Mouse (Mus musculus): ENCODE measurements around the gene Gm12394. TPM values are rescaled to one million over a fixed set of nuclear protein-coding genes. Genes with fewer than 3 reads are reported as not detected.
"Not testable (repeated sequence)": the region's sequence is repeated elsewhere in the genome, so short reads cannot be mapped to it uniquely, and the experiment has no call there.

Gm12394 gene
- 0.10 and 0.11 TPM in 2 replicates for polyA plus RNA-seq (2012; rRNA removed)

DNA sequence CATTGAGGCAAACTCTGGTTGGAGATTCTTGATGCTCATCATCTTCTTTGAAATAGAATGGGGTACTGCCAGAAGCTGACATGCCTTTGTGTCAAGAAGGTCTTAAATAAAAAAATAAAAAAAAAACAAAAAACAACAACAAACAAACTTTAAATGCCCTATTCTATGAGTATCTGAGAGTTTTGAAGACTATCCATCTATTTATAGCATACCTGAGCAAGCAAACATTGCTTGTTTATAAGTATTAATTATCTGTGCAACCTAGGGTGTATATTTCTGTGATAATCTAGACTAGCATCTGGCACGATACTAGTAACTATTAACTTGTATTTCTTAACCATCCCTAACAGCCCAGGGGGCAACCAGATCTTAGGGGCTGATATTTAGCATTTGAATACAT lies at the start of gene Gm12394:
Gene Gm12394 (minus strand): TSS at position 101 of the 400 bp plus-strand sequence.
- H3K4me3 ChIP-seq (replicated peaks; ENCODE audit: insufficient read depth, low read depth, low read length); H3K27me3 ChIP-seq (ENCODE audit: control insufficient read depth, insufficient read depth, low read length); H3K4me1 ChIP-seq (ENCODE audit: control insufficient read depth, insufficient read depth, low read length); H3K27ac ChIP-seq (ENCODE audit: insufficient read depth, low read length); DNase-seq: not testable (repeated sequence)
- 91% methylated on average over 1 of the region's 1 CpGs for WGBS

DNA sequence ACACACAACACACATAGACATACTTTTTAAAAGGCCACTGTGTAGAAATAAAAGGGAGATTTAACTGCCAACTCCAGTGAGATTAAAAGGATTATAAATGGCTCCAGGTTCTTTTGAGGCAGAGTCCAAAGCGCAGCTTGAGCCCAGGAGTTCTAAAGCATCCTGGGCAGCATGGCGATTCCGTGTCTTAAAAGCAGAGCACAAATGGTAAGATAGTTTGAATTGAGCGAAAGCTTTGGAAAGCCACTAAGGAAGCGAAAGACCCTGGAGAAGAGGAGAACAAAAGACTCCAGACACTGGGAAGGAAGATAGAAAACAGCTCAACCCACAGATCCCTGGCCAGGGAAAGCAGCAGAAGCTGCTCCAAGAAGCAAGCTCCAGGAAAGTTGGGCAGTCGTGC lies 48.4 kb upstream of the Gm12394 start:
- Histone ChIP-seq H3K4me1 (ENCODE audit: control insufficient read depth, insufficient read depth, low read length) (peaks cover 6% of the 10 kb centered on the region; the same call in 1 of the 2 replicates), H3K27me3 (ENCODE audit: control insufficient read depth, insufficient read depth, low read length) (no peaks in the 10 kb centered on the region), H3K27ac (ENCODE audit: insufficient read depth, low read length) (no peak overlapping the region), H3K4me3 (replicated peaks; ENCODE audit: insufficient read depth, low read depth, low read length) (no peak overlapping the region)
- TF ChIP-seq POLR2A (IDR thresholded peaks at IDR 0.05; ENCODE audit: borderline replicate concordance, insufficient read depth, low read length) (no peak), CTCF (IDR thresholded peaks at IDR 0.05; ENCODE audit: borderline replicate concordance, insufficient read depth, low read depth, low read length) (no peak)
- DNase-seq = no peak
- 73% methylated on average over 6 of the region's 6 CpGs for WGBS

DNA sequence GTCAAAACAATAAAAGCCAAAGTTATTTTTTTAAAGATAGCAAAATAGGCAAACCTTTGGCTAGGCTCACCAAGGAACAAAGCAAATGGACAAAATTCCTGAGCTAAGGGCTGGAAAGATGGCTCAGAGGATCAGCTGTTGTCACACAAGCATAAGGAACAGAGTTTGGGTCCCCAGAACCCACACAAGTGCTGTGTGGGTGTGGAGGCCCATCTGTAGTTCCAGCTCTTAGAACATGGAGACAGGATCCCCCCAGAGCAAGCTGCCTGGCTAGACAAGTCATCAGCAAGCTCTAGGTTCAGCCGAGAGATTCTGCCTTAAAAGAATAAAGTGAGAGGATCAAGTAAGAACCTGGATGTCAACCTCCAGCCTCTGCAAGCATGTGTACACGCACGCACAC lies 48.0 kb upstream of the Gm12394 start:
- Histone ChIP-seq H3K27ac (ENCODE audit: insufficient read depth, low read length) (no peak overlapping the region), H3K27me3 (ENCODE audit: control insufficient read depth, insufficient read depth, low read length) (no peaks in the 10 kb centered on the region), H3K4me1 (ENCODE audit: control insufficient read depth, insufficient read depth, low read length) (peaks cover 6% of the 10 kb centered on the region; the same call in 1 of the 2 replicates), H3K4me3 (replicated peaks; ENCODE audit: insufficient read depth, low read depth, low read length) (no peak overlapping the region)
- 92% methylated on average over 3 of the region's 3 CpGs for WGBS
- no peak for TF ChIP-seq POLR2A (IDR thresholded peaks at IDR 0.05; ENCODE audit: borderline replicate concordance, insufficient read depth, low read length)
- no peak for TF ChIP-seq CTCF (IDR thresholded peaks at IDR 0.05; ENCODE audit: borderline replicate concordance, insufficient read depth, low read depth, low read length)
- no peak for DNase-seq

DNA sequence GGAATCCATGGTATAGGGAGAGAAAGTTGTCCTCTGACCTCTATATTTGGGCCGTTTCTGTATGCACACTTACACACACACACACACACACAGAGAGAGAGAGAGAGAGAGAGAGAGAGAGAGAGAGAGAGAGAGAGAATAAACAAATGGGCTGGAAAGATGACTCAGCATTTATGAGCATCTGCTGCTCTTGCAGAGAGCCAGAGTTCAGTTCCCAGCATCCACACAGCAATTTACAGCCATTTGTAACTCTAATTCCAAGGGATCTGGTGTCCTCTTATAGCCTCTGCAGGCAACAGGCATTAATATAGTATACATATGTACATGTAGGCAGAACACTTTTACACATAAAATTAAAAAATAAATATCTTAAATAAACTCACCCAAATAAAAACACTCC lies 47.4 kb upstream of the Gm12394 start:
- no peak overlapping the region for H3K4me3 ChIP-seq (replicated peaks; ENCODE audit: insufficient read depth, low read depth, low read length)
- peaks cover 6% of the 10 kb centered on the region; the same call in 1 of the 2 replicates for H3K4me1 ChIP-seq (ENCODE audit: control insufficient read depth, insufficient read depth, low read length)
- 80% methylated on average over 1 of the region's 1 CpGs for WGBS
- no peaks in the 10 kb centered on the region for H3K27me3 ChIP-seq (ENCODE audit: control insufficient read depth, insufficient read depth, low read length)
- TF ChIP-seq POLR2A (IDR thresholded peaks at IDR 0.05; ENCODE audit: borderline replicate concordance, insufficient read depth, low read length) (no peak), CTCF (IDR thresholded peaks at IDR 0.05; ENCODE audit: borderline replicate concordance, insufficient read depth, low read depth, low read length) (no peak)
- H3K27ac ChIP-seq (ENCODE audit: insufficient read depth, low read length) = no peak overlapping the region
- DNase-seq = no peak

DNA sequence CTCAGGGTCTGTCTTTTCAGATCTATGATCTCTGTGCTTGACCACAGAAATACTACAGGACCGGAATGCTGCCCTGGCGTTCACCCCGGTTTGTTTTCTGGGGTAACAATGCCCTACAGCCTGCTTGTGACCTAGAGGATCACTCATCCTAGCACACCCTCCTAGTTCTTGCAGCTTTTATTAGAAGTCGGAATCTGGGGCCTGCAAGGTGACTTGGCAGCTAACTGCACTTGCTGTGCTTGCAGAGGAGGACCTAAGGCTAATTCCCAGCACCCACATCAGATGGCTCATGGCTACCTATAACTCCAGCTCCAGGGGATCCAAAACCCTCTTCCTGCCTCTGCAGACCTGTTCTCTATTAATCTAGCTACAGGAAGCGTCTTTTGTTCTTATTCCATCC lies 46.2 kb upstream of the Gm12394 start:
- H3K27ac ChIP-seq (ENCODE audit: insufficient read depth, low read length) = no peak overlapping the region
- WGBS = 86% methylated on average over 5 of the region's 5 CpGs
- peaks cover 6% of the 10 kb centered on the region; the same call in 1 of the 2 replicates for H3K4me1 ChIP-seq (ENCODE audit: control insufficient read depth, insufficient read depth, low read length)
- H3K27me3 ChIP-seq (ENCODE audit: control insufficient read depth, insufficient read depth, low read length) = no peaks in the 10 kb centered on the region
- no peak overlapping the region for H3K4me3 ChIP-seq (replicated peaks; ENCODE audit: insufficient read depth, low read depth, low read length)
- peak in 1 of 2 experiments; percentile 39 for DNase-seq
- TF ChIP-seq CTCF (IDR thresholded peaks at IDR 0.05; ENCODE audit: borderline replicate concordance, insufficient read depth, low read depth, low read length) = no peak
- TF ChIP-seq POLR2A (IDR thresholded peaks at IDR 0.05; ENCODE audit: borderline replicate concordance, insufficient read depth, low read length) = no peak

DNA sequence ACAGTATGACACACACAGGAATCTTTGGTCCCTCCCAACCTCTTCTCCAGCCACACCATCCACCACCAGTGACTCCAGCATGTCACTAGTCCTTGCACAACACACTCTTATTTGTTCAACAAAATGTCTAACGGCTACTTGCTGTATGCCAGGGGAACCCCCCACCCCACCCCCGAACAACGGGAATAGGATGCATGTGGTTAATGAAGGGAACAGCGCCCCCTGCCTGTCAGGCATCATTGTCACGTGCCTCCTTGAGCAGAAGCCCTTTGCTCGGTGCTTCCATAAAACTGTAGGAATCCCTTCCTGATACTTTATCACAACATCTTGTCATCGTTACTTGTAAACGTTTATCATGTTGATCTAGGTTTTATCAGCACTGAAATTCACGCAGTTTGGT lies 45.6 kb upstream of the Gm12394 start:
- H3K27me3 ChIP-seq (ENCODE audit: control insufficient read depth, insufficient read depth, low read length) = no peaks in the 10 kb centered on the region
- H3K4me3 ChIP-seq (replicated peaks; ENCODE audit: insufficient read depth, low read depth, low read length) = no peak overlapping the region
- DNase-seq = no peak
- peaks cover 6% of the 10 kb centered on the region; the same call in 1 of the 2 replicates for H3K4me1 ChIP-seq (ENCODE audit: control insufficient read depth, insufficient read depth, low read length)
- 59% methylated on average over 9 of the region's 9 CpGs for WGBS
- H3K27ac ChIP-seq (ENCODE audit: insufficient read depth, low read length) = no peak overlapping the region
- TF ChIP-seq POLR2A (IDR thresholded peaks at IDR 0.05; ENCODE audit: borderline replicate concordance, insufficient read depth, low read length) (no peak), CTCF (IDR thresholded peaks at IDR 0.05; ENCODE audit: borderline replicate concordance, insufficient read depth, low read depth, low read length) (peak; percentile 40; the same call in 1 of the 2 replicates)

DNA sequence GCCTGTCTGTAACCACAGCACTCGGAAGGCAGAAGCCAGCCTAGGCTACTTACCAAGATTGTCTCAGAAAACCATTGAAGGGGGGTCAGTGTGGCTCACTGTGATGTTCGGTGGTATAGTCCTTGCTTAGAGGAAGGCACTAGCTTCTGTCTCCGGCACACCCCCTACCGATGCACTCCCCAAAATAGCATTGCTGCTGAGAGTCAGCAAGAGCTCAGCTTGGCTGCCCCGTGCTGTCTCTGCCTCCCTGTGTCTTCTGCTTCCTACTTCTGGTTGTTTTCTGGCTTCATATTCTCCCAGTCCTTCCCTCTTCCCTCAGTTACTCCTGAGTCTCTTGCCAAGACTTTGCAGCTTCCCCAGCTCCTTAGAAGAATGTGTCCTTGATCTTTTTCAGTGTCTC lies 44.3 kb upstream of the Gm12394 start:
- Histone ChIP-seq H3K27ac (ENCODE audit: insufficient read depth, low read length) (no peak overlapping the region), H3K4me3 (replicated peaks; ENCODE audit: insufficient read depth, low read depth, low read length) (no peak overlapping the region), H3K27me3 (ENCODE audit: control insufficient read depth, insufficient read depth, low read length) (no peaks in the 10 kb centered on the region), H3K4me1 (ENCODE audit: control insufficient read depth, insufficient read depth, low read length) (peaks cover 6% of the 10 kb centered on the region; the same call in 1 of the 2 replicates)
- no peak for TF ChIP-seq POLR2A (IDR thresholded peaks at IDR 0.05; ENCODE audit: borderline replicate concordance, insufficient read depth, low read length)
- no peak for TF ChIP-seq CTCF (IDR thresholded peaks at IDR 0.05; ENCODE audit: borderline replicate concordance, insufficient read depth, low read depth, low read length)
- WGBS = 14% methylated on average over 5 of the region's 5 CpGs
- peak in 1 of 2 experiments; percentile 11 for DNase-seq

DNA sequence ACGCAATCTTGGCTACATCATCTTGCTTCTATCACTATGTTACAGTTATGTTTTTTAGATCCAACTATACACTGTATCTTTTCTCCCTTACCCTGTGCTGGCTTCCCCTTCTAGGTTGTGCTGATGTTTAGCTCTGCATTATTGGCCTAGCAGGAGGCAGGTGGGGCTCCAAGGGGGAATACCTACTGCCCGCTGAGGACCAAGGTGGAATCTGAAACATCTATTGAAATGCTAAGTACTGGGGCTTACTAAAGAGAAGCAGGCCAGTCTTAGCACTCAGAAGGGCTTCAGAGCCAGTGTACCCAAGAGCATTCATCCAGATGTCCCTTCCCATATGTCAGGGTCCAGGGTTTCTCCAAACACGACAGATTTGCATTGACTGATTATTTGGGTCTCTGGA lies 42.3 kb upstream of the Gm12394 start:
- WGBS = 53% methylated on average over 3 of the region's 3 CpGs
- no peak overlapping the region for H3K27ac ChIP-seq (ENCODE audit: insufficient read depth, low read length)
- DNase-seq = no peak
- H3K27me3 ChIP-seq (ENCODE audit: control insufficient read depth, insufficient read depth, low read length) = no peaks in the 10 kb centered on the region
- no peak overlapping the region for H3K4me3 ChIP-seq (replicated peaks; ENCODE audit: insufficient read depth, low read depth, low read length)
- TF ChIP-seq CTCF (IDR thresholded peaks at IDR 0.05; ENCODE audit: borderline replicate concordance, insufficient read depth, low read depth, low read length) = no peak
- no peak for TF ChIP-seq POLR2A (IDR thresholded peaks at IDR 0.05; ENCODE audit: borderline replicate concordance, insufficient read depth, low read length)
- H3K4me1 ChIP-seq (ENCODE audit: control insufficient read depth, insufficient read depth, low read length) = peaks cover 6% of the 10 kb centered on the region; the same call in 1 of the 2 replicates

Measured in cerebellum, adult 2 months (tissue).